Mouse (Mus musculus) small intestine, adult 2 months (tissue): ENCODE data around the gene Sdhb.

Source experiments
- CTCF ChIP-seq: fragments of 200-500 bp; IDR thresholded peaks from 2 replicates; pipeline ENCODE4 v1.5.1; 2012; ENCODE audit warnings: low read depth, mild to moderate bottlenecking, control low read depth, inconsistent platforms, low read length, moderate library complexity, mixed read lengths; ENCODE audit not compliant: insufficient replicate concordance, insufficient read length; ENCODE audit errors: extremely low read depth
- POLR2A ChIP-seq: fragments of 200-500 bp; IDR thresholded peaks from 2 replicates; pipeline ENCODE4 v1.6.1; 2012; ENCODE audit warnings: low read depth, mild to moderate bottlenecking, control low read depth, inconsistent platforms, low read length, moderate library complexity

DNA sequence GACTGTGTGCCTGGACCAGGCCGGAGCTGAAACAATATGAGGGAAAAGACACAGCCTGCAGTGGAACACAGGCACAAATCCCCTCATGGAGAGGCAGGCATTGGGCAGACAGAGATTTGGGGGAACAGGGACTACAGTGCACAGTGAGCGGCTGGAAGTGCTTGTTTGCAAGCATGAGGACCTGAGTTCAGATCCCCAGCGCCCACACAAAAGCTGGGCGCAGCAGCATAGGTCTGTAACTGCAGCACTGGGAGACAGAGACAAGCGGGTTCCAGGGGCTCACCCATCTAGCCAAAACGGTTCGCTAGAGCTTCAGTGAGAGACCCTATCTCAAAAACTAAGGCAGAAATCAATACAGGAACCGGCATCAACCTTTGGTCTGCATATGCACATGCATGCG lies 47.4 kb upstream of the Sdhb start:
- TF ChIP-seq POLR2A (no peak), CTCF (no peak)
